Mouse (Mus musculus): ENCODE results near the gene Slc39a5.

- TF ChIP-seq POLR2A (IDR thresholded peaks at IDR 0.05; ENCODE audit: low read depth, low read length) (no peak), CTCF (IDR thresholded peaks at IDR 0.05; ENCODE audit: extremely low read depth, insufficient read length, insufficient replicate concordance, low read depth, low read length) (no peak)
These were observed 25.0 kb downstream of the Slc39a5 start for GRCm38 (mm10) chr10:128376099-128376454.
